Mouse (Mus musculus): ENCODE measurements around the gene Gm20481. TPM values are rescaled to one million over a fixed set of nuclear protein-coding genes. Genes with fewer than 3 reads are reported as not detected.

Gene Gm20481
- polyA plus RNA-seq, 1 experiment = not detected

DNA sequence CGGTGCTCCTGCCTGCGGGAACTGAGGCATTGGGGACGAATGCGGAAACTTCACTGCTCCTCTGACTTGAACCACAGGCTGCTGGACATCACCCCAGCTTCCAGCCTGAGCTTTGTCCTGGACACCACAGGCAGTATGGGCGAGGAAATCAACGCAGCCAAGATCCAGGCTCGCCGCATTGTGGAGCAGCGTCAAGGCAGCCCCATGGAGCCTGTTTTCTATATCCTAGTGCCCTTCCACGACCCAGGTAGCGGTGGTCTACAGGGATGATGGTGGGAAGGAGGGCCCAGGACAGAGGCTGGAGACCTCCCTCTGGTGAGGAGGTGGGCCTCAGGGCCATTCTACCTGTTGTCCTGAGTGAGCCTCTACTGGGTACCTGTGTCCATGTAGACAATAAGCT, 50.2 kb downstream of the Gm20481 start:
- no peak for DNase-seq (ENCODE audit: low read depth, low spot score)
- 94% methylated on average over 11 of the region's 11 CpGs for WGBS

DNA sequence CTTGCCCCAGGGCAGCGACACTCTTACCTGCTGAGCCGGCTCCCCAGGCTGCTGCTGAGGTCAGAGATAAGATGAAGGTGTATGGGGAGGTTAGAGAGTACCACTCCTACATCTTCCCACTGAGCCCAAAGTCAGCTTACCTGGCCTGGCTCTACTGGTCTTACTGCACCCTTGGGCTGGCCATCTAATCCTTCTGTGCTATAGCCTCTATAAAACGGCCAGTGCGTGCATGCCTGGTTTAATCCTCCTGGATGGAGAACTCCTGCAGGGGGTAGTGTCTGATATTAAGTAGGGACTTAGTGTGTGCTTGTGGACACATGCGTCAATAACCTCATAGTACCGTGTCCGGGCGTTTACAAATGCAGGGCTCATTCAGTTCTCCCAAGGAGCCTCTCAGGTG, 50.8 kb downstream of the Gm20481 start:
- 93% methylated on average over 8 of the region's 8 CpGs for WGBS
- DNase-seq (ENCODE audit: low read depth, low spot score) = no peak

DNA sequence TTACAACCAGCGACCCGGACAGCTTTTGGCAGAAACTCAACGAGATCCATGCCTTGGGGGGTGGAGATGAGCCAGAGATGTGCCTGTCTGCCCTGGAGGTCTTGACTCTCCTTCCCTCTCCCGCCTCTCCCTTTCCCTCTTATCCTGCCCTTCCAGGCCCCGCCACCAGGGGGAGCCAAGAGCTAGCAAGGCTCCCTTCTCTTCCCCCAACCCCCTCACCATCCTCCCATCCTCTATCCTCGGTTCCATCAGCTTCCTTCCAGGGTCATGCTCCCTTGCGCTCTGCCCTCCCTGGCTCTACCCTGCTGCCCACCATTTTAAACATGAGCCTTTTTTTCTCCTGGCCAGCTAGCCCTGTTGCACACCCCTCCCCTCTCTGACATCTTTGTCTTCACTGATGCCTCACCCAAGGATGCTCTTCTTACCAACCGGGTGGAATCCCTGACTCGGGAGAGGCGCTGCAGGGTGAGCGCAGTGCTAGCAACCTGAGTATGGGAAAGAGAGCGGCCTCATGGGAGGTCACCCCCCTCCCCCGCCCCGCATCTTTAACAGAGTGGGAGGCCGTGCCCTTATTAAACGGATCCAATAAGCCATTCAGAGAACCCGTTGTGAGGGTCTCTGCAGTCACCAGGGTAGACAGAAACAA, 51.6 kb downstream of the Gm20481 start:
- WGBS = 24% methylated on average over 17 of the region's 17 CpGs
- DNase-seq (ENCODE audit: low read depth, low spot score) = no peak

Other genes starting within 250 kb of the Gm20481 start
- gene C4b, start 226.0 kb upstream of the Gm20481 start, polyA plus RNA-seq (2012; rRNA removed) = 32.9 and 44.2 TPM in 2 replicates
- gene Cyp21a1, start 165.4 kb upstream of the Gm20481 start, polyA plus RNA-seq (2012; rRNA removed) = 0.05 TPM in 1 of 2 replicates, not detected in the other
- 49.5 and 57.9 TPM in 2 replicates for gene Stk19, start 133.0 kb upstream of the Gm20481 start, polyA plus RNA-seq (2012; rRNA removed)
- 75.2 and 76.4 TPM in 2 replicates for gene Dxo, start 132.9 kb upstream of the Gm20481 start, polyA plus RNA-seq (2012; rRNA removed)
- 61.1 and 89.6 TPM in 2 replicates for gene Skiv2l, start 119.7 kb upstream of the Gm20481 start, polyA plus RNA-seq (2012; rRNA removed)
- 31.2 and 33.8 TPM in 2 replicates for gene Nelfe, start 119.5 kb upstream of the Gm20481 start, polyA plus RNA-seq (2012; rRNA removed)
- 64.4 and 94.3 TPM in 2 replicates for gene Cfb, start 107.4 kb upstream of the Gm20481 start, polyA plus RNA-seq (2012; rRNA removed)
- 4.7 and 5.8 TPM in 2 replicates for gene Zbtb12, start 90.4 kb upstream of the Gm20481 start, polyA plus RNA-seq (2012; rRNA removed)
- not detected in 2 replicates for gene Gm20547, start 87.9 kb upstream of the Gm20481 start, polyA plus RNA-seq (2012; rRNA removed)
- 28.1 and 31.1 TPM in 2 replicates for gene C2, start 71.6 kb upstream of the Gm20481 start, polyA plus RNA-seq (2012; rRNA removed)
- 151 and 185 TPM in 2 replicates for gene Ehmt2, start 71.4 kb upstream of the Gm20481 start, polyA plus RNA-seq (2012; rRNA removed)
- 180 and 226 TPM in 2 replicates for gene Slc44a4, start 55.4 kb upstream of the Gm20481 start, polyA plus RNA-seq (2012; rRNA removed)
- gene Neu1, start 38.7 kb upstream of the Gm20481 start, polyA plus RNA-seq (2012; rRNA removed) = 64.9 and 118 TPM in 2 replicates
- 10.5 and 12.0 TPM in 2 replicates for gene Hspa1b, start 10.7 kb upstream of the Gm20481 start, polyA plus RNA-seq (2012; rRNA removed)
- gene Hspa1a, start 2.2 kb downstream of the Gm20481 start, polyA plus RNA-seq (2012; rRNA removed) = 6.4 and 6.6 TPM in 2 replicates
- gene Hspa1l, start 2.8 kb downstream of the Gm20481 start, polyA plus RNA-seq (2012; rRNA removed) = 0.21 and 0.22 TPM in 2 replicates
- 108 and 113 TPM in 2 replicates for gene Lsm2, start 11.9 kb downstream of the Gm20481 start, polyA plus RNA-seq (2012; rRNA removed)
- 104 and 139 TPM in 2 replicates for gene Vars, start 31.1 kb downstream of the Gm20481 start, polyA plus RNA-seq (2012; rRNA removed)
- gene Vwa7, start 46.7 kb downstream of the Gm20481 start, polyA plus RNA-seq (2012; rRNA removed) = 0.38 and 0.64 TPM in 2 replicates
- gene Sapcd1, start 58.1 kb downstream of the Gm20481 start, polyA plus RNA-seq (2012; rRNA removed) = 0.81 and 0.83 TPM in 2 replicates
- 2.0 and 3.3 TPM in 2 replicates for gene Msh5, start 76.8 kb downstream of the Gm20481 start, polyA plus RNA-seq (2012; rRNA removed)
- gene Clic1, start 80.1 kb downstream of the Gm20481 start, polyA plus RNA-seq (2012; rRNA removed) = 209 and 263 TPM in 2 replicates
- 12.5 and 14.9 TPM in 2 replicates for gene Ddah2, start 89.1 kb downstream of the Gm20481 start, polyA plus RNA-seq (2012; rRNA removed)
- 0.17 and 3.8 TPM in 2 replicates for gene Ly6g6c, start 95.5 kb downstream of the Gm20481 start, polyA plus RNA-seq (2012; rRNA removed)
- 0.26 and 0.47 TPM in 2 replicates for gene Mpig6b, start 96.3 kb downstream of the Gm20481 start, polyA plus RNA-seq (2012; rRNA removed)
- 0.38 and 0.73 TPM in 2 replicates for gene Ly6g6e, start 107.0 kb downstream of the Gm20481 start, polyA plus RNA-seq (2012; rRNA removed)
- gene Ly6g6d, start 108.2 kb downstream of the Gm20481 start, polyA plus RNA-seq (2012; rRNA removed) = 0.89 and 3.5 TPM in 2 replicates
- gene Ly6g6f, start 115.7 kb downstream of the Gm20481 start, polyA plus RNA-seq (2012; rRNA removed) = 1.6 and 2.6 TPM in 2 replicates
- gene Abhd16a, start 119.4 kb downstream of the Gm20481 start, polyA plus RNA-seq (2012; rRNA removed) = 71.9 and 115 TPM in 2 replicates
- 0.81 TPM in 1 of 2 replicates, not detected in the other for gene Ly6g5c, start 138.4 kb downstream of the Gm20481 start, polyA plus RNA-seq (2012; rRNA removed)
- gene Ly6g5b, start 145.5 kb downstream of the Gm20481 start, polyA plus RNA-seq (2012; rRNA removed) = 2.2 and 3.0 TPM in 2 replicates
- gene Gpank1, start 151.5 kb downstream of the Gm20481 start, polyA plus RNA-seq (2012; rRNA removed) = 18.4 and 19.4 TPM in 2 replicates
- gene Csnk2b, start 152.1 kb downstream of the Gm20481 start, polyA plus RNA-seq (2012; rRNA removed) = 358 and 375 TPM in 2 replicates
- 11.7 and 17.5 TPM in 2 replicates for gene D17H6S53E, start 156.5 kb downstream of the Gm20481 start, polyA plus RNA-seq (2012; rRNA removed)
- 0.26 TPM in 1 of 2 replicates, not detected in the other for gene Apom, start 162.1 kb downstream of the Gm20481 start, polyA plus RNA-seq (2012; rRNA removed)
- gene Bag6, start 165.3 kb downstream of the Gm20481 start, polyA plus RNA-seq (2012; rRNA removed) = 103 and 147 TPM in 2 replicates
- 227 and 272 TPM in 2 replicates for gene Prrc2a, start 195.0 kb downstream of the Gm20481 start, polyA plus RNA-seq (2012; rRNA removed)
- 3.7 and 3.8 TPM in 2 replicates for gene Aif1, start 206.2 kb downstream of the Gm20481 start, polyA plus RNA-seq (2012; rRNA removed)
- gene Lst1, start 218.5 kb downstream of the Gm20481 start, polyA plus RNA-seq (2012; rRNA removed) = 25.5 and 32.1 TPM in 2 replicates
- gene Ltb, start 224.5 kb downstream of the Gm20481 start, polyA plus RNA-seq (2012; rRNA removed) = 23.4 and 35.1 TPM in 2 replicates
- 3.7 and 4.9 TPM in 2 replicates for gene Tnf, start 232.1 kb downstream of the Gm20481 start, polyA plus RNA-seq (2012; rRNA removed)
- 1.8 and 2.5 TPM in 2 replicates for gene Lta, start 235.4 kb downstream of the Gm20481 start, polyA plus RNA-seq (2012; rRNA removed)

Measured in large intestine, adult 2 months (tissue).